Mouse (Mus musculus) embryonic stem cell, embryonic (primary cell): ENCODE measurements at regions not wholly inside any gene's neighbourhood (a gene's known extent, or its start where the extent isn't known, plus 50 kb on each side); places are given as distances from the start of the nearest gene placed in this dataset.

ENCODE experiments used
- CTCF ChIA-PET, 4 experiments: fragments of 300-600 bp in 2 of 4; fragments of 350-600 bp in 2 of 4; sonication (Branson Sonifier 250); formaldehyde crosslinking; loops; one replicate each; lab custom pipeline; 2022; ENCODE audit warnings: inconsistent platforms in 2 of 4; lab: Charles Lee
- POLR2A ChIA-PET, 4 experiments: fragments of 300-600 bp in 2 of 4; fragments of 350-600 bp in 2 of 4; sonication (Branson Sonifier 250); formaldehyde crosslinking; loops; one replicate each; lab custom pipeline; 2022; ENCODE audit warnings: antibody characterized with exemption in 4 of 4, inconsistent platforms in 1 of 4; lab: Charles Lee

DNA sequence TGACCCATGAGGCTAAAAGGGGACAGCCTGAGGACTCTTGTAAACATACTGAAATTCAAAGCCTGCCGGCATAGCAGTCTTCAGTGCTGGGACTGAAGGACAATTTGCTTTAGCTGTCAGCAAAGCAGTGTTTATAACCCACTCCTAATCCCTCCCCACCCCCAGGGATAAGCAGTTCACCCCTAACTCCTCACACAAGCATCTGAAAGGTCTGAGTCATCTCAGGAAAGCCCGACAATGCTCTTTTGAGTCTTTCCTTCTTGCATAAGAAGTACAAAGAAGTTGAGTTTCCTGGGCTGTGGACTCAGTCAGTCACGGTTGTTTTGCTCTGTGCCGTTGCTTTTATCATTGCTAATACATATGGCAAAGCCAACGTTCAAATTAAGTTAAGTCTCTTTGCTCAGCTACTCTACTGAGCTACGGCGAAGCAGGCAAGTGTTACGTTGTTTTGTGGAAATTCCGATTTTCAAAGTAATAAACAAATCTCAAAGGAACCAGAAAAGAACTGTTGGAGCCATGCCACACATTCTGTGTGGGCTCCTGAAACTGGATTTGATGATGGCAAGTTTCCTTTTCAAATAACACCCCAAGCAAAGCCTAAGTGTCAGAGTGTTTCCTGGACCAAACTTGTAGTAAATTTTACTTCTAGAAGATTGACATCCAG lies 486.1 kb upstream of the Mpdz start:
- ChIA-PET CTCF (interaction anchor here in 1 of 4 experiments (0.5 kb wide), 1 partner anchor 305 kb away, joined by 5 read pairs; no protein-coding TSS in a partner anchor), POLR2A (no interaction called here)

GRCm38 (mm10) chr4:81927176-81927714 lies 484.6 kb upstream of the Mpdz start:
- POLR2A ChIA-PET, result no interaction called here
- CTCF ChIA-PET, result no interaction called here

DNA sequence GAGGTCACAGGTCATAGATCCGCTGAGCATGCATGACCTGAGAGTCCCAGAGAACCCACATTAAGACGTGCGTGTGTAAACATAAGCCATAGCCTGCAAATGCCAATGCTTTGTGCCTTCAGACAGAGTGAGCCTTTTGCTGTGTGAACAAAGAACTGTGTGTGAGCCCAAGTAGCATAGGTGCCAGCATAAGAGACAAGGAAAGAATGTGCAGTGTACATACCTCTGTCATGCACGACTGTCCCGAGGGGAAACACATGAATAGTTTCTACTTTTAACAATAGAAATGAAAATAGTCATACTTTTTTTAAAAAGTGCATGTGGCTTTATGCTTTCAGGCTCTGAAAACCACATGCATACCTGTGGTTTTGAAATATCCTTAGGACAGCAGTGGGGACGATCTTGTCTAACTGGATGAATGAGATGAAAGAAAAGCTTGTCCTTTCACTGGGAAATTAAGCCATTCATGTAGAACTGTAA lies 484.1 kb upstream of the Mpdz start:
- ChIA-PET CTCF (interaction anchor here in 1 of 4 experiments (0.8 kb wide), 1 partner anchor 1920 kb away, joined by 6 read pairs; no protein-coding TSS in a partner anchor), POLR2A (no interaction called here)

GRCm38 (mm10) chr4:81925611-81926010 lies 483.0 kb upstream of the Mpdz start:
- CTCF ChIA-PET, result interaction anchor here in 1 of 4 experiments (0.8 kb wide), 1 partner anchor 1919 kb away, joined by 6 read pairs; no protein-coding TSS in a partner anchor
- POLR2A ChIA-PET, result no interaction called here

- POLR2A ChIA-PET, result no interaction called here
- CTCF ChIA-PET, result interaction anchor here in 2 of 4 experiments (1.1 to 1.4 kb wide), 2 partner anchors 368 to 618 kb away, joined by 3 to 4 read pairs; no protein-coding TSS in a partner anchor
These were observed 481.5 kb upstream of the Mpdz start for GRCm38 (mm10) chr4:81924120-81924519.

DNA sequence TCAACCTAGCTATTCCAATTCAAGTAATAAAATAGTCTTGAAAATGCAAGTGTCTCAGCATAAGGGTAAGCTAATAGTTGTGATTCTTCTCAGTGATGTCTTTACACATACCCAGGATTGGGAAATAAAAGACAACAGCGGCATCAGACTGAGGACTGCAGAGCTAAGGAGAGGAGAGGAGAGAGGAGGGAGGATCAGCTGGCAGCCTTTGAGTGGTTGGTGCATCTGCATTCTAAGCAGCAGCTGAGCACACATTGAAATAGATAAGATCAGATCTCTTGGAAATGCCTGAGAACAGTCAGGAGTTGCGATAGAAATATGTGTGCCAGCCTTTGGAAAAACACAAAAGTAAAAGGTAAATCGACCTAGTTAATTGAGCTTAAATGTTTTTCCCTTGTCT lies 480.3 kb upstream of the Mpdz start:
- CTCF ChIA-PET, result no interaction called here
- POLR2A ChIA-PET, result no interaction called here

GRCm38 (mm10) chr4:81914971-81915370 lies 472.4 kb upstream of the Mpdz start:
- ChIA-PET POLR2A (interaction anchor here in 1 of 4 experiments (0.6 kb wide), 1 partner anchor 321 kb away, joined by 5 read pairs; no protein-coding TSS in a partner anchor), CTCF (no interaction called here)

DNA sequence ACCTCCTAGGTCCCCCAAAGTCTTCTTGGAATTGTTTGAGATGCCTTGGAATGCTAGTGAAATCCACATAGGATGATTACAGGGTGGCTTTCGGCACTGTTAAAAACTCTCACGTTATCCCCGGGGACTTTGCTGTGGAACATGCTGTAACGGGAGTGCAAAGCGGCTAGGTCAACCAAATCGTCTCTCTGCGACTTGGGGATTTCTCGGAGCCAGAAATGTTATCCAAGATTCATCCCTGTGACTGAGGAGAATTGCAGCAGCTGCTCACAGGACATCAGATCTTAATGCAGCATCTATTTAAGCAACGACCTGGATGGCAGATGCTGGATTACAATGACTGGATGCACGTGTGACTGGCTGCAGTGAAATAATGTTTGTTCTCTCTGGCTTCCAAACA lies 470.7 kb upstream of the Mpdz start:
- POLR2A ChIA-PET, result no interaction called here
- CTCF ChIA-PET, result no interaction called here

GRCm38 (mm10) chr4:81912653-81913052 lies 470.0 kb upstream of the Mpdz start:
- ChIA-PET CTCF (no interaction called here), POLR2A (no interaction called here)

DNA sequence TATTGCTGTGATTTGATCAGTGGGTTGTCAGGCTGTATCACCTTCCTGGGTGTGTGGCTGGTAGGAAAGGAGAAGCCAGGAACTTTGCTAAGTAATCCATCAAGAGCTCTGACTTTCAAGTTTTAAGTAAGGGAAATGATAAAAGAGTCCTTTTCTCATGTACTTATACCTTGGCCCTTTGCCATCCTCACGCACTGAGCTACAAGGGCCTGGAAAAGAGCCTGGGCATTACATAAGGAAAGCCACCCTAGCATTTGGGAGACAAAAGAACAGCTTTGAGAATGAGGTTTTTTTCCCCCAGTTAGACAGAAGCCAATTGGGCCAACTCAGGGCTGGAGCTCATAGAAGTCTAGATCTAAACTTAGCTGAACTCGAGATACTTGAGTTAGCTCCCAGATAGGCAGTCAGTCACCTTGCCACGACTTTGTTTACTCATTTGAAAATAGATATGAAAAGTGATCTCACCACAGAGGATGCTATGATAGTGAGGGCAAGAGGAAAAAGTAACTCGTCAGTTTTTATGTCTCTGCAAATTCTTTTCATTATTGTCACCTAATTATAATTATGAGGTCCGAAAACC lies 457.4 kb upstream of the Mpdz start:
- ChIA-PET CTCF (interaction anchor here in 1 of 4 experiments (0.6 kb wide), 1 partner anchor 714 kb away, joined by 5 read pairs; no protein-coding TSS in a partner anchor), POLR2A (no interaction called here)

- CTCF ChIA-PET, result no interaction called here
- POLR2A ChIA-PET, result no interaction called here
These were observed 456.0 kb upstream of the Mpdz start for GRCm38 (mm10) chr4:81898661-81899060.

DNA sequence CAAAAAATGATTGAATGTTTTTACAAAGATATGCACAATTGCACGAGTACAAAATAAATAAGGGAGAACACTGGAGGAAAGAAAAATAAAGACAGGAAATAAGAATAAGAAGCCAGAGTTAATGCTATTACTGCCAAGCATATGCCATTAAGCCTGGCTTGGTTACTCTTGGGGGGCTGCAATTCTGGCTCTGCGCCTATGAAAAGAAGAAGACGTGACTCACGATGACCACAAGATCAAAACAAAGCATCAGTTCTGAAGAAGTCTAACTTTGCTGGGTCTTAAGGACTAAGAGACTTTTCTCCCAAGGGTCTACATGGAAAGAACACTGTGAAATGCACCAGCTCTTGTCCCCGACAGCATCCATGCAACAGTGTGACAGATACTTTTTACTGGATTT lies 454.8 kb upstream of the Mpdz start:
- CTCF ChIA-PET, result no interaction called here
- POLR2A ChIA-PET, result no interaction called here

DNA sequence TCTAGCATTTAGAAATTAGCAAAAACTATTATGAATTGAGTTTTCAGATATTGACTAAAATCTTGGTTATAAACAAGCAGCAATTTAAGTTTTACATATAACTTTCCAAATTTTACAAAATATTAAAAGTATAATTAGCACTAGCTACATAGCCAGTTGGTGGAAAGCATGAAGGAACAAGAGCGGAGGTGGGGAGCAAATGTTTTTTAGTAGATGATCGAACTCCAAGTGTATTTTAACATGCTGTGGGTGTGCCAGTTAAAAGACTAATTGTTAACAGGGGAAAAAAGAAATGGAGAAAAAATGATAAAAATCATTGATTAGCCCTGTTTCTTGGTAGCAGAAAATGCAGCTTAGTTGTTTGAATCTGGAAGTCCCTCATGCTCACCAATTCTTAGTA lies 426.3 kb upstream of the Mpdz start:
- CTCF ChIA-PET, result no interaction called here
- POLR2A ChIA-PET, result no interaction called here

GRCm38 (mm10) chr4:81841642-81842494 lies 399.3 kb upstream of the Mpdz start:
- ChIA-PET CTCF (no interaction called here), POLR2A (interaction anchor here in 1 of 4 experiments (0.6 kb wide), 1 partner anchor 285 kb away, joined by 3 read pairs; no protein-coding TSS in a partner anchor)

DNA sequence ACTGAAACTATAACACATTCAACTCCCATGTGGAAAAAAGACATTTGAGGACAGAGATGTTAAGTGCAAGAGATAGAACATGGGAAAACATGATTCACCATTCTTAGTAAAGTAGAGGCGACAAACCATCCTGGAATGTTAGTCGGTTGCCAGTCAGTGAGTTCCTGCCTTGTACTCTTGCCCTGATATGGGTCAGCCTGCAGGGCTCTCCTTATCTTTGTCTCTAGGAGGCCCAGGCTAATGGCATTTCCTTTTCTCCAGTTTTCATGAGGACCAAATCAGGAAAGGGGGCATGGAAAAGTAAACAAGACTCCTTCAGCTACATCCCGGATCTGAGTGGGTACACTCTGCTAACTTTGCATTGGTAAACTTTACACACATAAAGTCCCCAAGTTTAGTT lies 387.4 kb upstream of the Mpdz start:
- POLR2A ChIA-PET, result no interaction called here
- CTCF ChIA-PET, result no interaction called here

DNA sequence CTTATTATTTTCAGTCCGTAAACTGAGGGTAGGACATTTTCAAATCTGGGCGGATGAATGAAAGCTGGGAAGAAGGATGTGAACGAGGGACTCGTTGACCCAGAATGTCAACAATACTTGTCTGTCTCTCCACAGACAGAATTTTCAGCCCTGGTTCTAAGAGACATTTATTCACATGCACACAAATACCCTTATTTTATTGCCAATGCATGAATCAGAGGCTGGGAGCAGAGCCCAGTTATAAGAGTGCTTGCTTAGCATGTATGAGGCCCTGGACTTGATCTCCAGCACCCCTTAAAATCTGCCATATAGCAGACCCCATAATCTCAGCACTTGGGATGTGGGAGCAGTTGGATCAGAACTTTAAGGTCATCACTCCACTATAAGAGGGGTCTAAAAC lies 384.8 kb upstream of the Mpdz start:
- CTCF ChIA-PET, result no interaction called here
- POLR2A ChIA-PET, result no interaction called here

GRCm38 (mm10) chr4:81825966-81826365 lies 383.4 kb upstream of the Mpdz start:
- POLR2A ChIA-PET, result no interaction called here
- CTCF ChIA-PET, result no interaction called here

GRCm38 (mm10) chr4:81823566-81823965 lies 381.0 kb upstream of the Mpdz start:
- ChIA-PET POLR2A (no interaction called here), CTCF (no interaction called here)

DNA sequence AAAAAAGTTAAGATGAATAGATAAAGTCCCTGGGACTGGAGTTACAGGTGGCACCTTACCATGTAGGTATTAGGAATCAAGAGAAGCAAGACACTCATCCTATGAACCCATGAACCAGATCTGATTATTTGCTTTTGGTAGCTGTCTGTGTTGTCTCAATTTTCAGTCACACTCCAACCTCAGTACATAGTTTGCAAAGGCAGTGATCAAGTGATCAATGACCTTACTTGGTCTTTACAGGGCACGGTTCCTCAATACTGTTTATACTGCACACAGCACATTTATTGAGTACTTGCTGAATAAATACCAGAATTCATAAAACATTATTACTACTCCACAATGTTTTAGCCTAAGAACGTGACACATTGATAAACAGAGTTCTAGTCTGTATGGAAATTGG lies 346.7 kb upstream of the Mpdz start:
- ChIA-PET POLR2A (no interaction called here), CTCF (no interaction called here)
